Mouse (Mus musculus) hindbrain, embryonic 11.5 days (tissue): ENCODE results near the gene Il1a. TPM values are rescaled to one million over a fixed set of nuclear protein-coding genes. Genes with fewer than 3 reads are reported as not detected.
A peak's percentile ranks its signal among the peaks of the same experiment; 100 is the strongest.

Experiments
- ATAC-seq: fragments of 200-750 bp; cut with Nextera tagmentation; 2 replicates; pipeline ENCODE4 v1.8.0; 2017; ENCODE audit warnings: mild to moderate bottlenecking, moderate TSS enrichment, moderate library complexity; ENCODE audit not compliant: low FRiP score
- DNase-seq: peaks from one replicate; pipeline ENCODE4 v3.0.0-alpha.2; 2015; ENCODE audit warnings: low spot score
- H3K27ac ChIP-seq: fragments of 300-500 bp; sonication (generic); 2 replicates; pipeline ENCODE4 v1.5.1; 2014; ENCODE audit warnings: mild to moderate bottlenecking, low read depth, low read length
- H3K27me3 ChIP-seq: fragments of 300-500 bp; sonication (generic); 2 replicates; pipeline ENCODE4 v1.6.1; 2014; ENCODE audit warnings: mild to moderate bottlenecking, low read length, moderate library complexity, mixed read lengths; ENCODE audit not compliant: control insufficient read depth, insufficient read depth
- H3K36me3 ChIP-seq: fragments of 300-500 bp; sonication (generic); 2 replicates; pipeline ENCODE4 v1.6.1; 2014; ENCODE audit warnings: mild to moderate bottlenecking, low read length, moderate library complexity, mixed read lengths; ENCODE audit not compliant: control insufficient read depth, insufficient read depth
- H3K4me1 ChIP-seq: fragments of 300-500 bp; sonication (generic); replicated peaks from 2 replicates; pipeline ENCODE4 v1.6.1; 2014; ENCODE audit warnings: low read length, mixed read lengths; ENCODE audit not compliant: control insufficient read depth, insufficient read depth
- H3K4me2 ChIP-seq: fragments of 300-500 bp; sonication (generic); replicated peaks from 2 replicates; pipeline ENCODE4 v1.6.1; 2014; ENCODE audit warnings: mild to moderate bottlenecking, low read depth, low read length
- H3K4me3 ChIP-seq: fragments of 300-500 bp; sonication (generic); 2 replicates; pipeline ENCODE4 v1.5.1; 2014; ENCODE audit warnings: low read depth, low read length
- H3K9ac ChIP-seq: fragments of 300-500 bp; sonication (generic); 2 replicates; pipeline ENCODE4 v1.6.1; 2014; ENCODE audit warnings: low read depth, low read length
- H3K9me3 ChIP-seq: fragments of 300-500 bp; sonication (generic); 2 replicates; pipeline ENCODE4 v1.6.1; 2016; ENCODE audit warnings: low read length; ENCODE audit not compliant: control insufficient read depth
- WGBS: fragments of 180-500 bp; shearing (Covaris S2); extraction: QIAGEN DNeasy Blood & Tissue Kit; methylation state at CpG from one replicate; pipeline ENCODE4 v1.1.7; 2014; 5-methylcytosine and 5-hydroxymethylcytosine counted together
- polyA plus RNA-seq: library from polyadenylated mRNA; unstranded; fragments of >200 nt; fragmentation: Nextera tagmentation; extraction: Ambion mirVana; gene quantifications from 2 replicates; pipeline ENCODE4 v1.2.1, GENCODE M21; 2014

Il1a gene
- polyA plus RNA-seq, 1 experiment from 2014 or later, result 0.22 TPM

- ATAC-seq (no peak), DNase-seq (no peak)
- WGBS, result 80% methylated on average over 4 of the region's 4 CpGs
- Histone ChIP-seq H3K27ac (no peak overlapping the region), H3K9me3 (no peaks in the 10 kb centered on the region), H3K4me3 (no peak overlapping the region), H3K36me3 (no peaks in the 10 kb centered on the region), H3K4me2 (no peak overlapping the region), H3K27me3 (no peaks in the 10 kb centered on the region), H3K9ac (no peak overlapping the region), H3K4me1 (no peaks in the 10 kb centered on the region)
These were observed 6.1 kb upstream of the Il1a start for GRCm38 (mm10) chr2:129315831-129316230.

GRCm38 (mm10) chr2:129314880-129315279, 5.1 kb upstream of the Il1a start:
- H3K9me3 ChIP-seq, result no peaks in the 10 kb centered on the region
- no peak for DNase-seq
- H3K27me3 ChIP-seq, result no peaks in the 10 kb centered on the region
- H3K4me1 ChIP-seq, result no peaks in the 10 kb centered on the region
- H3K4me3 ChIP-seq, result no peak overlapping the region
- no peak for ATAC-seq
- H3K36me3 ChIP-seq, result no peaks in the 10 kb centered on the region
- 81% methylated on average over 6 of the region's 6 CpGs for WGBS
- H3K27ac ChIP-seq, result no peak overlapping the region
- H3K9ac ChIP-seq, result no peak overlapping the region
- no peak overlapping the region for H3K4me2 ChIP-seq

- no peak overlapping the region for H3K9ac ChIP-seq
- no peaks in the 10 kb centered on the region for H3K9me3 ChIP-seq
- no peaks in the 10 kb centered on the region for H3K27me3 ChIP-seq
- H3K4me2 ChIP-seq, result no peak overlapping the region
- no peak overlapping the region for H3K4me3 ChIP-seq
- DNase-seq (no peak), ATAC-seq (no peak)
- no peak overlapping the region for H3K27ac ChIP-seq
- H3K4me1 ChIP-seq, result no peaks in the 10 kb centered on the region
- H3K36me3 ChIP-seq, result no peaks in the 10 kb centered on the region
- WGBS, result 96% methylated on average over 1 of the region's 1 CpGs
These were observed 4.2 kb upstream of the Il1a start for GRCm38 (mm10) chr2:129313934-129314333.

- Histone ChIP-seq H3K9ac (no peak overlapping the region), H3K27me3 (no peaks in the 10 kb centered on the region), H3K4me1 (no peaks in the 10 kb centered on the region), H3K36me3 (no peaks in the 10 kb centered on the region), H3K9me3 (no peaks in the 10 kb centered on the region), H3K27ac (no peak overlapping the region), H3K4me3 (no peak overlapping the region), H3K4me2 (no peak overlapping the region)
- DNase-seq (no peak), ATAC-seq (no peak)
- 79% methylated on average over 4 of the region's 4 CpGs for WGBS
These were observed 3.8 kb downstream of the Il1a start for GRCm38 (mm10) chr2:129306020-129306419.

GRCm38 (mm10) chr2:129297589-129297982, 12.2 kb downstream of the Il1a start:
- Histone ChIP-seq H3K9me3 (no peaks in the 10 kb centered on the region), H3K4me3 (peak overlapping the region; percentile 64), H3K4me1 (peaks cover 3% of the 10 kb centered on the region; the same call in 1 of the 2 replicates), H3K9ac (peak overlapping the region; percentile 82), H3K27ac (peak overlapping the region; percentile 88), H3K27me3 (no peaks in the 10 kb centered on the region), H3K36me3 (no peaks in the 10 kb centered on the region), H3K4me2 (peak overlapping the region; percentile 74)
- peak; percentile 85 for ATAC-seq
- no peak for DNase-seq
- WGBS, result 3% methylated on average over 10 of the region's 10 CpGs

GRCm38 (mm10) chr2:129296671-129297588, 12.8 kb downstream of the Il1a start, which contains the start of gene Ckap2l:
Gene Ckap2l, minus strand, starts transcription at chr2:129297212.
- Histone ChIP-seq H3K36me3 (no peaks in the 10 kb centered on the region), H3K4me2 (peak within 1 kb of the TSS; percentile 74), H3K4me3 (peak within 1 kb of the TSS; percentile 64), H3K27me3 (no peaks in the 10 kb centered on the region), H3K4me1 (peaks cover 3% of the 10 kb centered on the region; the same call in 1 of the 2 replicates), H3K27ac (peak within 1 kb of the TSS; percentile 88), H3K9me3 (no peaks in the 10 kb centered on the region), H3K9ac (peak within 1 kb of the TSS; percentile 82)
- WGBS, result under 1% methylated on average over 50 of the region's 50 CpGs
- DNase-seq (peak; percentile 99), ATAC-seq (peak; percentile 100)

- Histone ChIP-seq H3K9ac (0 out of 2 replicates have a peak overlapping the region, but pooled peaks have one; percentile 3), H3K36me3 (no peaks in the 10 kb centered on the region), H3K4me3 (peak overlapping the region; percentile 64), H3K9me3 (no peaks in the 10 kb centered on the region), H3K4me1 (peaks cover 3% of the 10 kb centered on the region; the same call in 1 of the 2 replicates), H3K27me3 (no peaks in the 10 kb centered on the region), H3K4me2 (peak overlapping the region; percentile 40), H3K27ac (no peak overlapping the region)
- no peak for ATAC-seq
- WGBS, result 51% methylated on average over 5 of the region's 5 CpGs
- DNase-seq, result peak; percentile 5
These were observed 13.7 kb downstream of the Il1a start for GRCm38 (mm10) chr2:129296086-129296485.

GRCm38 (mm10) chr2:129295075-129295474, 14.7 kb downstream of the Il1a start:
- no peak overlapping the region for H3K27ac ChIP-seq
- no peak overlapping the region for H3K4me2 ChIP-seq
- 96% methylated on average over 5 of the region's 5 CpGs for WGBS
- H3K4me1 ChIP-seq, result peaks cover 3% of the 10 kb centered on the region; the same call in 1 of the 2 replicates
- DNase-seq, result no peak
- no peak for ATAC-seq
- H3K4me3 ChIP-seq, result no peak overlapping the region
- H3K9ac ChIP-seq, result no peak overlapping the region
- no peaks in the 10 kb centered on the region for H3K27me3 ChIP-seq
- H3K36me3 ChIP-seq, result no peaks in the 10 kb centered on the region
- H3K9me3 ChIP-seq, result no peaks in the 10 kb centered on the region

GRCm38 (mm10) chr2:129273823-129274222, 35.9 kb downstream of the Il1a start:
- no peak for DNase-seq
- WGBS, result 95% methylated on average over 5 of the region's 5 CpGs
- no peak overlapping the region for H3K9ac ChIP-seq
- H3K9me3 ChIP-seq, result no peaks in the 10 kb centered on the region
- peaks cover 17% of the 10 kb centered on the region for H3K36me3 ChIP-seq
- H3K4me1 ChIP-seq, result no peaks in the 10 kb centered on the region
- H3K4me3 ChIP-seq, result no peak overlapping the region
- H3K27me3 ChIP-seq, result no peaks in the 10 kb centered on the region
- no peak overlapping the region for H3K4me2 ChIP-seq
- H3K27ac ChIP-seq, result no peak overlapping the region
- no peak for ATAC-seq
